Mouse (Mus musculus): ENCODE data around the gene Gpd1l. TPM values are rescaled to one million over a fixed set of nuclear protein-coding genes. Genes with fewer than 3 reads are reported as not detected.

Gene Gpd1l
- total and polyA plus RNA-seq, 3 experiments = 33.3 to 42.0 (median 36.9) TPM

DNA sequence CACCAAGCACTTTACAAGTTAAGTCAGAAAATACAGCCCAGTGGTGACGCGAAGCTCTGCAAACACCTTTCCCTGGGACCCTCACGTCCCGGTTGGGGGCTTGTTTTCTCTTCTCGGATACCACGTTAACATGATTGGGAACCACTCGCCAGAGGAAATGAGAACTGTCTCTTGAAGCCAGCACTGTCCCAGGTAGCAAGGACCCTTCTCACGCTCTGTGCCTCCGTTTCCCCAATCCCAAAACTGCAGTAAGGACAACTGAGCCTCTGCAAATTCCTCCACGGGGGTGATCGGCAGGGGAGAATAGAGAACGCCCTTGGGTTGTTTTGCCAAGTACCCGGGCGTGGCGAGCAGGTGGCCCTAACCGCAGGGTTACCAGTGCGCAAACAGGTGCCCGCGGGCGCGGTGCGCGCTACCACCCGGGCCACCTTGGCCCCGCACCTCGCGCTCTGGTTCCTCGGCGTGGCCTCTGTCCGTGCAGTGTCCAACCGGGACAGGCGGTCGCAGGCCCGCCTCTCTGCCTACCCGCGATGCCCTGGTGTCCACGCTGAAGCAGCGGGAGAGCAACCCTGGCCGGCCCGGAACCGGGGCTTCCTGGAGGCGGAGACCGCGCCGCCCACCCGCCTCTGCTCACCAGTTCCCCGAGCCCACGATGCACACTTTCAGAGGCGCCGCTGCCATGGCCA is 607 bp downstream of the Gpd1l start:
- intact Hi-C loops (cut with DNase I) = loop anchor here (1.0 to 10.0 kb wide), 2 partner anchors 45 to 382 kb away; partner anchors contain the start of genes Osbpl10 and Stt3b
- H3K27ac ChIP-seq = peak overlapping the region; percentile 89
- H3K4me3 ChIP-seq = peak overlapping the region; percentile 83
- TF ChIP-seq POLR2A (IDR thresholded peaks at IDR 0.05; ENCODE audit: insufficient read depth, low read depth, low read length) (no peak), CTCF (IDR thresholded peaks at IDR 0.05) (no peak), EP300 (IDR thresholded peaks at IDR 0.05; ENCODE audit: insufficient read depth, low read depth, low read length) (no peak)
- H3K27me3 ChIP-seq (ENCODE audit: control insufficient read depth, insufficient read depth, low read length) = no peaks in the 10 kb centered on the region
- no peaks in the 10 kb centered on the region for H3K36me3 ChIP-seq (ENCODE audit: control insufficient read depth, insufficient read depth, low read length)
- H3K4me1 ChIP-seq (ENCODE audit: control insufficient read depth, insufficient read depth, low read length) = peaks cover 8% of the 10 kb centered on the region
- peak overlapping the region; percentile 87 for H3K9ac ChIP-seq (ENCODE audit: low read depth, low read length)
- no peaks in the 10 kb centered on the region for H3K79me2 ChIP-seq (replicated peaks; ENCODE audit: control insufficient read depth, insufficient read depth, low read length)
- under 1% methylated on average over 50 of the region's 50 CpGs for WGBS
- DNase-seq = peak in 1 of 2 experiments; percentile 28

DNA sequence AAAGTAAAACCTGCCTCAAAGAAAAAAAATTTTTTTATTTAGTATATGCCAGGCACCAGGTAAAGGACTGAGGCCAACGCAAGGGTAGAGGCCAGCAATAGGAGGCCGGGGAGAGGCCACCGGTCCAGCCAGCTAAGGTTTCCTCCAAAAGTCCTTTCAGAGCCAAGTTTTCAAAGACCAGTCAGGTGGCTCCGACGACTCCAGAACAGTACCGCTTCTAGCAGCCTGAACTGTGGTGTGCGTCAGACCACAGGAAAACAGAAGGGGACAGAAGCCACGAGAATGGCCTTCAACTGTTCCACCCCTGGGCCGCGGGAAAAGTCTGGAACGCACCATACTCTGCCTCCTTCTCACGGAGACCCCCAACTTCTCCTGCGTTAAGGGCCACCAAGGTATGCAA is 1.2 kb downstream of the Gpd1l start:
- peak overlapping the region; percentile 89 for H3K27ac ChIP-seq
- no peaks in the 10 kb centered on the region for H3K36me3 ChIP-seq (ENCODE audit: control insufficient read depth, insufficient read depth, low read length)
- TF ChIP-seq POLR2A (IDR thresholded peaks at IDR 0.05; ENCODE audit: insufficient read depth, low read depth, low read length) = no peak
- TF ChIP-seq EP300 (IDR thresholded peaks at IDR 0.05; ENCODE audit: insufficient read depth, low read depth, low read length) = no peak
- TF ChIP-seq CTCF (IDR thresholded peaks at IDR 0.05) = no peak
- H3K79me2 ChIP-seq (replicated peaks; ENCODE audit: control insufficient read depth, insufficient read depth, low read length) = no peaks in the 10 kb centered on the region
- no peaks in the 10 kb centered on the region for H3K27me3 ChIP-seq (ENCODE audit: control insufficient read depth, insufficient read depth, low read length)
- H3K4me1 ChIP-seq (ENCODE audit: control insufficient read depth, insufficient read depth, low read length) = peaks cover 8% of the 10 kb centered on the region
- intact Hi-C loops (cut with DNase I) = loop anchor here (1.0 to 10.0 kb wide), 2 partner anchors 46 to 382 kb away; partner anchors contain the start of genes Osbpl10 and Stt3b
- H3K4me3 ChIP-seq = peak overlapping the region; percentile 83
- peak overlapping the region; percentile 87 for H3K9ac ChIP-seq (ENCODE audit: low read depth, low read length)
- WGBS = 12% methylated on average over 13 of the region's 13 CpGs
- peak in 1 of 2 experiments; percentile 10 for DNase-seq

DNA sequence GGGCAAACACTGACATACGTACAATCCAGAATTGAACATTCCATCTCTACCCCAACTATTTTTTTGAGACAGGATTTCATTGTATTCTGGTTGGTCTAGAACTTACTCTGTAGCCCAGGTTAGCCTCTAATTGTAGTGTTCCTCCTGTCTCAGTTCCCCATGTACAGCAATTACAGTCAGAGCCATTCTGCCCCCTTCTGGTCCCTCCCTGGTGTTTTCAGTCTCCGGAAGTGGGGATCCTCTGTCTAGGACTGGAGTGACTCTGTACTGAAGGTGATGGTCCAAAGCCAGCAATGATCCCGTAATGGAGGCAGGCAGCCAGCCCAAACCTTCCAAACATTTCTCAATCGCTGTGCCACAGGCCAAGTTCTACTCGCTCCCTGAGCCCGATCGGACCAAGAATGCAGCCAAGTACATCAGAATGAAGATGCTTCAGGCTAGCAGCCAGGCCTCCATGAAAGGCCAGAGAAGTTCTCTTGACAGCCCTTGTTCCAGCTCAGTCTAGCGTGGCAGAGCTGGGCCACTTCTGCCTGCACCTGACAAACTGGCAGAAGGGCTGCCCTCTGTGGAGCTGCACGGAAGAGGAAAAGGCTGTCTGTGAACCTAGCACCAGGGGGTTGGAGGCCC is 3.2 kb downstream of the Gpd1l start:
- peaks cover 8% of the 10 kb centered on the region for H3K4me1 ChIP-seq (ENCODE audit: control insufficient read depth, insufficient read depth, low read length)
- H3K79me2 ChIP-seq (replicated peaks; ENCODE audit: control insufficient read depth, insufficient read depth, low read length) = peaks cover 4% of the 10 kb centered on the region; the same call in 1 of the 2 replicates
- no peaks in the 10 kb centered on the region for H3K27me3 ChIP-seq (ENCODE audit: control insufficient read depth, insufficient read depth, low read length)
- no peaks in the 10 kb centered on the region for H3K36me3 ChIP-seq (ENCODE audit: control insufficient read depth, insufficient read depth, low read length)
- 45% methylated on average over 9 of the region's 9 CpGs for WGBS
- TF ChIP-seq EP300 (IDR thresholded peaks at IDR 0.05; ENCODE audit: insufficient read depth, low read depth, low read length) (peak; percentile 74), POLR2A (IDR thresholded peaks at IDR 0.05; ENCODE audit: insufficient read depth, low read depth, low read length) (no peak), CTCF (IDR thresholded peaks at IDR 0.05) (peak; percentile 34)
- no peak overlapping the region for H3K4me3 ChIP-seq
- intact Hi-C loops (cut with DNase I) = loop anchor here (10.0 kb wide), 1 partner anchor 384 kb away; the partner anchor contains the start of gene Stt3b
- H3K27ac ChIP-seq = peak overlapping the region; percentile 68
- DNase-seq = peak; percentile 84 to 89
- no peak overlapping the region for H3K9ac ChIP-seq (ENCODE audit: low read depth, low read length)

DNA sequence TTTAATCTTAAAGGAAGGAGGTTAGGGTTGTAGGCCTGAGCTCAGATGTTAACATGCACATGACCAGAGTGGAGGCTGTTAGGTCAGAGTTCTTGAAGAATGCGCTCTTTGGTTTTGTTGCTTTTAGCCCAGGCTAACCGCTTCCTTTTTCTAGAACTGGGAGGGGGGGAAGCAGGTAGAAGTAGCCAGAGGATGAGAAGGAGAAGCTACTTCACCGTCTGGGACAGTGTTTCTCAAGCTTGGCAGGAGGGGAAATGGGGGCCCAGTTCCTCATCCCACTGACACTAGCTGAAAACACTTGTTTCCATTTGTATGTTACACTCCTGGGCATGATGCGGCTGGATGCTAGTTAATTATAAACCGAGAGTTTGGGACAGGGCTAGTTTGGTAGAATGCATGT is 8.2 kb downstream of the Gpd1l start:
- intact Hi-C loops (cut with DNase I) = no loop called here
- WGBS = 75% methylated on average over 5 of the region's 5 CpGs

DNA sequence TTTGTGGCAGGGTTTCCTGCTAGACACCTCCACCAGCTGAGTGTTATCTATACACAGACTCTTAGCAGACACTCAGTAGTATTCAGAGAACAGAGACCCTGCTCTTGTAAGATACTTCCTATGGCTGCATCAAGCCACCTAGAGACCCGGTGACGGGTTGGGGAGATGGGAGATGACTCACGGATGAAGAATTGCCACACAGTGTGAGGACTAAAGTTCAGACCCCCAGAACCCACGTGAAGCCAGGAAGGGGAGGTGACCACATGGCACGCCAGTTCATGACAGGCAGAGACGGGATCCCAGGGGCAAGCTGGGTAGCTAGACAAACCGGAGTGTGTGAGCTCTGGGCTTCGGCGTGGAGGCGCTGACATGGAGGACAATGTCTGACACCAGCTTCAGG is 8.7 kb downstream of the Gpd1l start:
- H3K4me3 ChIP-seq = no peak overlapping the region
- H3K79me2 ChIP-seq (replicated peaks; ENCODE audit: control insufficient read depth, insufficient read depth, low read length) = peaks cover 6% of the 10 kb centered on the region
- TF ChIP-seq CTCF (IDR thresholded peaks at IDR 0.05) = no peak
- no peak for TF ChIP-seq EP300 (IDR thresholded peaks at IDR 0.05; ENCODE audit: insufficient read depth, low read depth, low read length)
- TF ChIP-seq POLR2A (IDR thresholded peaks at IDR 0.05; ENCODE audit: insufficient read depth, low read depth, low read length) = no peak
- H3K9ac ChIP-seq (ENCODE audit: low read depth, low read length) = no peak overlapping the region
- H3K36me3 ChIP-seq (ENCODE audit: control insufficient read depth, insufficient read depth, low read length) = no peaks in the 10 kb centered on the region
- H3K27me3 ChIP-seq (ENCODE audit: control insufficient read depth, insufficient read depth, low read length) = no peaks in the 10 kb centered on the region
- H3K4me1 ChIP-seq (ENCODE audit: control insufficient read depth, insufficient read depth, low read length) = peaks cover 8% of the 10 kb centered on the region
- WGBS = 61% methylated on average over 10 of the region's 10 CpGs
- no peak overlapping the region for H3K27ac ChIP-seq
- DNase-seq = no peak
- intact Hi-C loops (cut with DNase I) = no loop called here

More for the DNA sequence above, 8.2 kb downstream of the Gpd1l start:
- Histone ChIP-seq H3K9ac (ENCODE audit: low read depth, low read length) (no peak overlapping the region), H3K27me3 (ENCODE audit: control insufficient read depth, insufficient read depth, low read length) (no peaks in the 10 kb centered on the region), H3K27ac (no peak overlapping the region), H3K79me2 (replicated peaks; ENCODE audit: control insufficient read depth, insufficient read depth, low read length) (peaks cover 6% of the 10 kb centered on the region), H3K36me3 (ENCODE audit: control insufficient read depth, insufficient read depth, low read length) (no peaks in the 10 kb centered on the region), H3K4me3 (no peak overlapping the region), H3K4me1 (ENCODE audit: control insufficient read depth, insufficient read depth, low read length) (peaks cover 8% of the 10 kb centered on the region)
- no peak for DNase-seq
- TF ChIP-seq EP300 (IDR thresholded peaks at IDR 0.05; ENCODE audit: insufficient read depth, low read depth, low read length) = no peak
- TF ChIP-seq POLR2A (IDR thresholded peaks at IDR 0.05; ENCODE audit: insufficient read depth, low read depth, low read length) = no peak
- no peak for TF ChIP-seq CTCF (IDR thresholded peaks at IDR 0.05)

DNA sequence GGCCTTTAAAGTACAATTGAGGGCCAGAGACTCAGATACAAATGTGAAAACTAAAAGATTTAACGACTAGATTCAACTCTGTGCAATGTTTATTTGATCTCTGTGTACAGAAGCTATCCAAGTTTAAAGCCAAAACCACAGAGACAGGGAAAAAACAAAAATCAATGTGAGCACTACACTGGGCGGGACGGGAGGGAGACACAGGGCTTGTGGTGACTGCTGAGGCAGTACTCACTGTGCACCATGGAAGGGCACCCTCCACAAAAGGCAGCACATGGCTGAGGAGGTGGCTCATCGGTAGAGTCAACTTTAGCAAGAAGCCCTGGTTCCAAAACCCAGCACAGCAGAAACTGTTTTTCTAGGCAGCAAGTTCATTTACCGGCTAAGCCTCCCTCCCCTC is 9.3 kb downstream of the Gpd1l start:
- Histone ChIP-seq H3K36me3 (ENCODE audit: control insufficient read depth, insufficient read depth, low read length) (no peaks in the 10 kb centered on the region), H3K27me3 (ENCODE audit: control insufficient read depth, insufficient read depth, low read length) (no peaks in the 10 kb centered on the region), H3K27ac (no peak overlapping the region), H3K79me2 (replicated peaks; ENCODE audit: control insufficient read depth, insufficient read depth, low read length) (peaks cover 6% of the 10 kb centered on the region), H3K4me1 (ENCODE audit: control insufficient read depth, insufficient read depth, low read length) (peaks cover 8% of the 10 kb centered on the region), H3K4me3 (no peak overlapping the region), H3K9ac (ENCODE audit: low read depth, low read length) (no peak overlapping the region)
- DNase-seq = no peak
- 61% methylated on average over 5 of the region's 5 CpGs for WGBS
- TF ChIP-seq POLR2A (IDR thresholded peaks at IDR 0.05; ENCODE audit: insufficient read depth, low read depth, low read length) (no peak), CTCF (IDR thresholded peaks at IDR 0.05) (no peak), EP300 (IDR thresholded peaks at IDR 0.05; ENCODE audit: insufficient read depth, low read depth, low read length) (no peak)
- intact Hi-C loops (cut with DNase I) = no loop called here

Data from heart, adult 2 months (tissue).